Mouse (Mus musculus) kidney, embryonic 14.5 days (tissue): ENCODE results near the gene Slc9a3r1. TPM values are rescaled to one million over a fixed set of nuclear protein-coding genes. Genes with fewer than 3 reads are reported as not detected.

Experiments used
- ATAC-seq: fragments of 200-750 bp; cut with Nextera tagmentation; 2 replicates; pipeline ENCODE4 v1.8.0; 2017; ENCODE audit warnings: moderate number of reproducible peaks, mild to moderate bottlenecking, moderate TSS enrichment, moderate library complexity; ENCODE audit not compliant: low FRiP score, low TSS enrichment
- H3K27ac ChIP-seq: fragments of 300-500 bp; sonication (generic); 2 replicates; pipeline ENCODE4 v1.5.1; 2014; ENCODE audit warnings: low read depth, mild to moderate bottlenecking, low read length, moderate library complexity, mixed read lengths
- H3K27me3 ChIP-seq: fragments of 300-500 bp; sonication (generic); 2 replicates; pipeline ENCODE4 v1.6.1; 2014; ENCODE audit warnings: mild to moderate bottlenecking, low read length; ENCODE audit not compliant: control insufficient read depth, insufficient read depth
- H3K36me3 ChIP-seq: fragments of 300-500 bp; sonication (generic); 2 replicates; pipeline ENCODE4 v1.6.1; 2014; ENCODE audit warnings: low read length, mixed read lengths; ENCODE audit not compliant: control insufficient read depth, insufficient read depth
- H3K4me1 ChIP-seq: fragments of 300-500 bp; sonication (generic); 2 replicates; pipeline ENCODE4 v1.6.1; 2014; ENCODE audit warnings: low read length, mixed read lengths; ENCODE audit not compliant: control insufficient read depth, insufficient read depth
- H3K4me2 ChIP-seq: fragments of 300-500 bp; sonication (generic); replicated peaks from 2 replicates; pipeline ENCODE4 v1.6.1; 2014; ENCODE audit warnings: low read depth, mild to moderate bottlenecking, low read length
- H3K4me3 ChIP-seq: fragments of 300-500 bp; sonication (generic); 2 replicates; pipeline ENCODE4 v1.5.1; 2014; ENCODE audit warnings: mild to moderate bottlenecking, low read length
- H3K9ac ChIP-seq: fragments of 300-500 bp; sonication (generic); 2 replicates; pipeline ENCODE4 v1.6.1; 2014; ENCODE audit warnings: low read depth, mild to moderate bottlenecking, low read length, moderate library complexity
- H3K9me3 ChIP-seq: fragments of 300-500 bp; sonication (generic); 2 replicates; pipeline ENCODE4 v1.6.1; 2016; ENCODE audit warnings: low read length; ENCODE audit not compliant: control insufficient read depth
- WGBS: fragments of 180-500 bp; shearing (Covaris S2); extraction: QIAGEN DNeasy Blood & Tissue Kit; methylation state at CpG from one replicate; pipeline ENCODE4 v1.1.7; 2014; 5-methylcytosine and 5-hydroxymethylcytosine counted together
- polyA plus RNA-seq: library from polyadenylated mRNA; unstranded; fragments of >200 nt; fragmentation: Nextera tagmentation; extraction: Ambion mirVana; gene quantifications from 2 replicates; pipeline ENCODE4 v1.2.1, GENCODE M21; 2014

The Slc9a3r1 gene
- polyA plus RNA-seq, 1 experiment from 2014 or later, result 110 TPM

DNA sequence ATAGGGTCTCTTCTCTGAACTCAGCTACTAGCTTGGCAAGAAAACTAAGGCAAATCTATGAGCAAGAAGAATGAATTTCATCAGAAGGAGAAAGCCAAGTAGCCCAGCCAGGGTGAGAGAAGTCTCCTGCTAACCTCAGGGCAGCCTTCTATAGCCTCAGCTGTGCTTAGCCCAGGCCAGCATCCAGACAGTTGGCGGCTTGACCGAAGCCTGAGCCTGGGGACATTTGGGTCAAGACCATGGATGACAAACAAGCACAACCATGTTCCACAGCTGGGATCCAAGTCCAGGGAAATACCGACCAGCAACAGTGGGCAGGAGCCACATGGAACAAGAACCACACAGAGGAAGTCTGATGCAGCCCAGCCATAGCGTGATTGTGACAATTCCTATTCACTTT is 15.3 kb upstream of the Slc9a3r1 start:
- ATAC-seq, result no peak
- Histone ChIP-seq H3K4me3 (no peak overlapping the region), H3K27me3 (0 out of 2 replicates have a peak, but pooled peaks cover 3% of the 10 kb centered on the region), H3K4me1 (no peaks in the 10 kb centered on the region), H3K27ac (no peak overlapping the region), H3K36me3 (no peaks in the 10 kb centered on the region), H3K4me2 (no peak overlapping the region), H3K9me3 (peaks cover 2% of the 10 kb centered on the region; the same call in 1 of the 2 replicates), H3K9ac (no peak overlapping the region)
- 87% methylated on average over 4 of the region's 4 CpGs for WGBS

DNA sequence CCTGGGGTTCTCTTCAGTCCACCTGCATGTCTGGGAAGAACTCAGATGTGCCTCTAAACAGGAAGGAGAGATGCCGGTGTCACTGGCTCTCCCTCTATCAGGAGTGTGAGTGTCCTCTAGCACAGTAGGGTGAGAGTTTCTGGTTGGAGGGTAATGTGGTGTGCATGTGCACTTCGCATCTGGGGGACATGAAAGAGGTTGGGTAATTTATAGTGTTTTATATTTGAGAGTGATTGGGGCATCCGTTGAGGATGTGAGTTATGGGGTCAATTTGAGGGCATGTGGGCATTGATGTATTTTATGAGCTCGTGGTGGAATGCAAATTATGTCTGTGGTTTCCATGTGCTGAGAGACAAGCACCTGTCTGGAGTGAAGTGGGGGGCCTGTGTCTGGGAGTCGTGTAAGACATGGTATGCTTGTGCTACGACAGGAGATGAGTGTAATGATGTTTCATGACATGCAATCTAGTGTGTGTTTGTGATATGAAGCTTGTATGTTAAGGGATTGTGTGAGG is 12.3 kb upstream of the Slc9a3r1 start:
- Histone ChIP-seq H3K27ac (no peak overlapping the region), H3K9ac (no peak overlapping the region), H3K27me3 (peaks cover 12% of the 10 kb centered on the region), H3K36me3 (no peaks in the 10 kb centered on the region), H3K4me3 (no peak overlapping the region), H3K9me3 (peaks cover 2% of the 10 kb centered on the region; the same call in 1 of the 2 replicates), H3K4me2 (no peak overlapping the region), H3K4me1 (no peaks in the 10 kb centered on the region; the same call in 1 of the 2 replicates)
- WGBS, result 59% methylated on average over 6 of the region's 6 CpGs
- ATAC-seq, result no peak

GRCm38 (mm10) chr11:115151755-115152429 is 11.2 kb upstream of the Slc9a3r1 start:
- Histone ChIP-seq H3K4me3 (peak overlapping the region; percentile 26), H3K4me1 (no peaks in the 10 kb centered on the region; the same call in 1 of the 2 replicates), H3K9me3 (peaks cover 2% of the 10 kb centered on the region; the same call in 1 of the 2 replicates), H3K27ac (no peak overlapping the region), H3K9ac (0 out of 2 replicates have a peak overlapping the region, but pooled peaks have one; percentile 14), H3K4me2 (peak overlapping the region; percentile 36), H3K36me3 (no peaks in the 10 kb centered on the region), H3K27me3 (peaks cover 12% of the 10 kb centered on the region)
- ATAC-seq, result peak; percentile 59
- WGBS, result 8% methylated on average over 15 of the region's 15 CpGs

DNA sequence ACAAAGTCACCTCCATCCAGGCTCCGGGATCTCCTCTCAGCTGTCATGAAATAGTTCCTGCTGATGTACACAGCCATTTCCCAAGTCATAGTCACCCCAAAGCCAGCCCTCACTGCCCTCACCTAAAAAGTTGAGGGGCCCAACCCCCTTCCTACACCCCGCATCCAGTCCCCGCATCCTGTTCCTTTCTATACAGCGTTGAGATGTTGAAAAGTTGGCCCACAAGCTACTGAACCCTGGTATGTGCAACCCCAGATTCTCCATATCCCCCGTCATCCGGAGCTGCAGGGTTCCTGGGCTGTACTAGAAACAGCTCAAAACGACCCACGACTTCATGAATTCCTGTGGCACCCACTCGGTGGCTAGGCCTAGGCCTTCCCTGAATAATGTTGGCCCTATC is 10.1 kb upstream of the Slc9a3r1 start:
- Histone ChIP-seq H3K4me2 (no peak overlapping the region), H3K9me3 (peaks cover 2% of the 10 kb centered on the region; the same call in 1 of the 2 replicates), H3K27ac (no peak overlapping the region), H3K4me1 (peaks cover 3% of the 10 kb centered on the region; the same call in 1 of the 2 replicates), H3K36me3 (no peaks in the 10 kb centered on the region), H3K4me3 (no peak overlapping the region), H3K9ac (no peak overlapping the region), H3K27me3 (peaks cover 9% of the 10 kb centered on the region)
- 75% methylated on average over 9 of the region's 9 CpGs for WGBS
- no peak for ATAC-seq

- Histone ChIP-seq H3K9ac (no peak overlapping the region), H3K27ac (no peak overlapping the region), H3K4me1 (peaks cover 9% of the 10 kb centered on the region; the same call in 1 of the 2 replicates), H3K4me3 (peak overlapping the region; percentile 28), H3K4me2 (peak overlapping the region; percentile 43), H3K36me3 (no peaks in the 10 kb centered on the region), H3K27me3 (peaks cover 9% of the 10 kb centered on the region), H3K9me3 (peaks cover 2% of the 10 kb centered on the region; the same call in 1 of the 2 replicates)
- WGBS, result 1% methylated on average over 35 of the region's 35 CpGs
- ATAC-seq, result peak; percentile 72
Measured at GRCm38 (mm10) chr11:115153699-115154292, 9.3 kb upstream of the Slc9a3r1 start.

GRCm38 (mm10) chr11:115155053-115155634 is 8.0 kb upstream of the Slc9a3r1 start:
- no peaks in the 10 kb centered on the region for H3K36me3 ChIP-seq
- peaks cover 9% of the 10 kb centered on the region for H3K27me3 ChIP-seq
- no peaks in the 10 kb centered on the region for H3K9me3 ChIP-seq
- peaks cover 9% of the 10 kb centered on the region; the same call in 1 of the 2 replicates for H3K4me1 ChIP-seq
- no peak overlapping the region for H3K4me2 ChIP-seq
- ATAC-seq, result no peak
- no peak overlapping the region; the same call in 1 of the 2 replicates for H3K9ac ChIP-seq
- H3K4me3 ChIP-seq, result no peak overlapping the region
- 0% methylated on average over 5 of the region's 5 CpGs for WGBS
- no peak overlapping the region for H3K27ac ChIP-seq

DNA sequence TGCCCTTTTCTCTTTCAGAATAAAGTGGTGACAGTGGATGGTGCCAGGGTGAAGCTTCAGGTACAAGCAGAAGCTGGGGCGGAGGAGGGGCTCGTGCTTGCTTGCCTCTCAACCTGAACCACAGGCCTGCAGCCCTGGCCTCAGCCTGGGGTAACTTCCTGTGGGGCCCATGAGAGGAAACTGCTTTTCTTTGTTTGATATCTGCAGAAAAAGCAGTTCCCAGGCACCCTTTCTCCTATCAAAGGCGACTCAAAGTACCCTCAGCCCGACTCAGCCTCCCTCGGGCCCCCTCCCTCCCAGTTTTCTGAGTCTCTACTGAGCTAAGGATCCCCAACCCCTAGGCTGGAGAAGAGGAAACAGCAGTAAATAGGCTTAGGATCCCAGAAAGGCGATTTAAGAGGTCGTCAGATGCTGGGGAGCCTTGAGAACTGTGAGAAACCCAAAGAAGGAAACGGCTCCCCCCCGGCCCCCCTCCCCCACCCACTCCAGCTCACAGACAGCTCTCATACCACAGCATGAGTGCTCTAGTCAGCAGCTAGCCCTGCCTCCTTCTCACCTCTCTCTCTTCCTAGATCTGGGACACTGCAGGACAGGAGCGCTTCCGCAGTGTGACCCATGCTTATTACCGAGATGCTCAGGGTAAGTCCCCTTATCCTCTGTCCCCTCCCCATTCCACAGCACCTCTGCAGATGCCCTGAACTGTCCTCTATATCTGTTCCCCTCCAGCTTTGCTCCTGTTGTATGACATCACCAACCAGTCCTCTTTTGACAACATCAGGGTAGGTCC is 5.0 kb upstream of the Slc9a3r1 start:
- Histone ChIP-seq H3K4me2 (no peak overlapping the region), H3K4me1 (peaks cover 15% of the 10 kb centered on the region; the same call in 1 of the 2 replicates), H3K9ac (no peak overlapping the region), H3K4me3 (no peak overlapping the region), H3K27me3 (peaks cover 9% of the 10 kb centered on the region), H3K27ac (no peak overlapping the region), H3K36me3 (no peaks in the 10 kb centered on the region), H3K9me3 (no peaks in the 10 kb centered on the region)
- ATAC-seq, result no peak
- 21% methylated on average over 12 of the region's 12 CpGs for WGBS

DNA sequence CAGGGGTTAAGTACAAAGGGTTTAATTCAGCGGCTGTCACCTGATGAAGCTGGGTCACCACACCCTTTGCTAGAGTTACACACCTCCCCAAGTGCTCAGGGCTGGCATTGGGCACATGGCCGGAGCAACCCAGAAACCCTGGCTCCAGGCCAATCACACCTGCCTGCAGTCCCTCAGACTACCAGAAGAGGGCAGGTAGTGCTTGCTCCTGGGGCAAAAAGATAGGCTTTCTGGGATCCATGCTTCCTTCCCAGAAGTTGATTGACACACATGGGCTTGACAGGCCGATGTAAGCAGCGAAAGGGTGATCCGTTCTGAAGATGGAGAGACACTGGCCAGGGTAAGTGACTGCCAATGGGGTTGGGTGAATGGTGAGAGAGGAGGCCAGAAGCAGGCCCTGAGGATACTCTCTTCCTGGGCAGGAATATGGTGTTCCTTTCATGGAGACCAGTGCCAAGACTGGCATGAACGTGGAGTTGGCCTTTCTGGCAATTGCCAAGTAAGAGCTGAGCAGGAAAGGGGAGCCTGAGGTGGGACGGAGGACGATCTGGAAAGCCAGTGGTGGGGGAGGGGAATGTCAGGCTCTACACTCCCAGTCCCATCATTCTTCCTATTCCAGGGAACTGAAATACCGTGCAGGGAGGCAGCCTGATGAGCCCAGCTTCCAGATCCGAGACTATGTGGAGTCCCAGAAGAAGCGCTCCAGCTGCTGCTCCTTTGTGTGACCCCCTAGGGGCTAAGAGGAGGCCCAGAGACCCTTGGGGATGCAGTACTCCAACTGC is 2.9 kb upstream of the Slc9a3r1 start:
- H3K9ac ChIP-seq, result no peak overlapping the region
- no peaks in the 10 kb centered on the region for H3K9me3 ChIP-seq
- H3K4me3 ChIP-seq, result no peak overlapping the region
- no peaks in the 10 kb centered on the region for H3K36me3 ChIP-seq
- no peak for ATAC-seq
- H3K27ac ChIP-seq, result no peak overlapping the region
- H3K27me3 ChIP-seq, result peaks cover 3% of the 10 kb centered on the region; the same call in 1 of the 2 replicates
- H3K4me1 ChIP-seq, result peaks cover 21% of the 10 kb centered on the region; the same call in 1 of the 2 replicates
- 55% methylated on average over 11 of the region's 11 CpGs for WGBS
- no peak overlapping the region for H3K4me2 ChIP-seq
